Mouse (Mus musculus) ovary, postnatal 14 days (tissue): ENCODE measurements at regions not wholly inside any gene's neighbourhood (a gene's known extent, or its start where the extent isn't known, plus 50 kb on each side); places are given as distances from the start of the nearest gene placed in this dataset.
"Not testable (repeated sequence)": the region's sequence is repeated elsewhere in the genome, so short reads cannot be mapped to it uniquely, and the experiment has no call there.

Source experiments
- DNase-seq: peaks from one replicate; pipeline ENCODE4 v3.0.0; 2022; ENCODE audit warnings: low spot score

DNA sequence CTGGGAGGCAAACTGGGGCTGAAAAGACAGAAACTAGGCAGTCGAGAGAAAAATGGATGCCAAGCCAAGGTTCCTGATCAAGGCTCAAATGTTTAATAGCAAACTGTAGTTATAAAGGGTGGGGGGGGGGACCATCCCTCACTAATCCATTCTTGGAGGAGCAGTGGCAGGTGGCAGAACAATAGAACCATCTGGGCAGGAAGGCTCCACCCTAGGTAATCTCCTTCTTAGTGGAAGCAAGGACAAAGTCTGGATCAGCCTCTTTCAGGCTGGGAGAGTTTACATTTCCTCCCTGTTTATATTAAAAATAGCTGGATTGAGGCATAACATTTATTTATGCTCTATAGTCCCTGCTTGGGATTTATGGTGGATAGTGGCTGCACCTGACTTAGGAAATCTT, 180.8 kb downstream of the Cdh9 start:
- no peak for DNase-seq

DNA sequence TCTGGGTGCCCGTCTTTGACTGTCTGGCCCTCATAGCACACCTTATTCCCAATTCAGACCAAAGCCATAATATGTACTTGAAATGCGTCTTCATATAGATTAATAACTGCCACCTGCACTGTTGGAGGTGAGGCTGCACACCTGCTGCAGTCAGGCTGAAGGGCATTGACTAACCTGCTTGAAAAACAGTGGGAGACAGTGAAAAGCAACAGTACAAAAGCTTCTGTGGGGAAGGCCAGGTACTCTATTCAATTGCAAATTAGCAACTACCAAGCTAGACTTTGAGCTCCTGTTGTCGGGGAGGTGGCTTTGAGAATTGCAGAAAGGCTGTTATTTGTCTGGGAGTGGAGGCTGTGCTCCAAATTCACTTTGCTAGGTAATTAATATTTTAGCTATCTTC, 181.4 kb downstream of the Cdh9 start:
- DNase-seq = not testable (repeated sequence)

DNA sequence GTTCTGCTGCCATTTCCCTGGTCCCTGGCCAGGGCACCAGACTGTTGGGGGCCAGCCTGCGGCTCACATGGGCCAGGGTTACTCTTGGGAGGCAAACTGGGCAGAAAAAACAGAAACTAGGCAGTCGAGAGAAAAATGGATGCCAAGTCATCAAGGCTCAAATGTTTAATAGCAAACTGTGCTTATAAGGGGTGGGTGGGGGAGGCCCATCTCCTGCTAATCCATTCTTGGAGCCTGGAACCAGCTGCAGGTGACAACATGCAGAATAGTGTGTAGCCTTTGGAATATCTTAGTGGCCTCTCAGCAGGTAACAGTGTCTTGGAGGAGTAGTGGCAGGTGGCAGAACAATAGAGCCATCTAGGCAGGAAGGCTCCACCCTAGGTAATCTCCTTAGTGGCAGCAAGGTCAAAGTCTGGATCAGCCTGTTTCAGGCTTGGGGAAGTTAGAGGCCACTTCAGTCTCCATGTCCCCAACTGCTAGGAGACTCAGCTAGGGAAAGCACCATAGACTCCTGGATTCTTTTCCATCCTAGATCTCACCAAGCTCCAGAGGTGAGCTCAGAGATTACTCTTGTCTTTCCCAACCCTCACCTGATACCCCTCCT, 186.5 kb downstream of the Cdh9 start:
- DNase-seq = no peak

DNA sequence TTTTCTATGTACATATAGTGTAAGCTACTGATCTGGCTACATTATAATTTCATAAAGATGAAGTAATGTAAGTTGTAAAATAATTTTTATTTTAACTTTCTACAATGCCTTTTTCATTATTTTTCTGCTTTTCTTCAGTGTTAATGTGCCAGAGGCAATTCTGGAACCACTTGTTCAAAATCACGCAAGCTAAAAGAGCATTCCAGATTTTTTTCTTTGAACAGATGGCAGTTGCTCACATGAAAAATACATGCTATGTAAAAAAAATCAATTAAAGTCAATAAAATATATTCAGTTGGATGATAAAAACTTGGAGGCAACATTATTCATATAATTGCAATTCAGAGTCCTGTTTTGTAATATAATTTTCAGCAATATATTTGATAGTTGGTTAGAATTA, 194.7 kb downstream of the Cdh9 start:
- no peak for DNase-seq

DNA sequence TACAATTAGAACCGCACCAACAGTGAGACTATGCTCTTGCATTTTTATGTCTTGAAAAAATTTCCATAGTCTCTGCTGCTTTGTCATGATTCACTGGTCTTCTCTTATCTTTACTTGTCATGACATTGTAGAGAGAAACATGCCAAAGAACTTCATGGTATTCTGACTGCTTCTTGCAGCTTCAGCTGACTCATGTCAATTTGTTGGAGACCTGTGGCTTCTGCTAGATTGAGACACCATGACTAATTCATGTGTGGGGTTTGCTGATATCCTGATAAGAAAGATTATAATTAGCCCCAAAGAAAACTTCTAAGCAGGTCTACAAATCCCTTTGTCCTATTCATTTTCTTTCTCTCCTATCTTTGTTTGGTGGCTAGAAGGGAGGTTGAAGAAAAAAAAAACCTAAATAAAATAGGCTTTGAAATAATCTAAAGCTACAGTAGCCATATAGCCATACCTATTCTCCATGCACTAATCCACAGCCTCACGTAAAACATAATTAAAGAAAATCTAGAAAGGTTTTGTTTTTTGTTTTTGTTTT, 204.7 kb downstream of the Cdh9 start:
- no peak for DNase-seq

DNA sequence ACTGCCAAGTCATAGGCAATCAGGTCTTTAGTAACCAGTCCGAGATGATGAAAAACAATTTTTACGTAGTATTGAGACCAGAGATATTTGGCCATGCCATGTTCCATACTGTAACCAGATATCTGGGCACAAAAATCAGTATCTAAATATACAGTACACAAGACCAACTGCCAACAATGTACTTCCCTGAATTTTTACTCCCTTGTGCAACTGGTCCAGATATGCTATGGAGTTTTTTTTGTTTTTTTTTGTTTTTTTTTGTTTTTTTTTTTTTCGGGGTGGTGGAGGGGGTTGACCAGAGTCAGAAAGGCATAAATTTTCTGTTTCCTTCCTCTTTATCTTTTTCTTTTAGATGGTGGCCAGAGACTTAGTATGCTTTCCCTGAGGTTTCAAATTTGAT, 205.9 kb downstream of the Cdh9 start:
- DNase-seq = no peak

DNA sequence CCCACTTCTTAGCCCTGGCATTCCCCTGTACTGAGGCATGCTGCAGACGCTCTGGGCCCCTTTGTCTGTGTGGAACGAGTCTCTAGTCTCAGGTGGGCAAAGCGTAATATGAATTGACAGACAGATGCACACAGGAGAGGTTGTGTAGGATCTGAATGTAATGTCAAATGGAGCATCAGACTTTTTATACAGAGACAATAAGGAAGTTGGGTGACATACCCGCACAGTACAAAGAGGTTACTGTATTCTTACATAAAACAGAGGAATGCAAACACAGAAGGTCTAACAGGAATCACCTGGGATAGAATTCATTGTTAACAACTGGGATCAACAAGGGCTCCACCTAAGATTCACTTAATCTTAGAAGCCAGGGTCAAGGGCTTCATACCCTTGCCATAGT, 247.3 kb downstream of the Cdh9 start:
- DNase-seq = not testable (repeated sequence)

DNA sequence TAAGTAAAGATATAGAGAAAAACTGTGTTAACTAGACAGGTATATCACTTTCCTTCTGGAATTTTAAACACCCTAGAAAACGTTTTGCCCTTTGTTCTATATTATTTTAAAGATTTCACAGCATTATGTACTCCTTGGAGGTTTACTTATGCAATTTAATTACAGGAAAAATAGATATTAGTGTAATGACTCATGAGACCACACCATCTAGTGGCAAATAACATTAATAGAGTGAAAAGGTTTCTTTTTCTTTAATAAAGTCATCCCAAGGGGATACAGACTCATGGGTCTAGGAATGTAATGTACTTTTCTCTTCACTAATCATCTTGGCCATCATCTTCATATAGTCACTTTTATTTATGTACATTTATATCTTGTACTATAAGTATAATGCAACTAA, 262.3 kb downstream of the Cdh9 start:
- no peak for DNase-seq

DNA sequence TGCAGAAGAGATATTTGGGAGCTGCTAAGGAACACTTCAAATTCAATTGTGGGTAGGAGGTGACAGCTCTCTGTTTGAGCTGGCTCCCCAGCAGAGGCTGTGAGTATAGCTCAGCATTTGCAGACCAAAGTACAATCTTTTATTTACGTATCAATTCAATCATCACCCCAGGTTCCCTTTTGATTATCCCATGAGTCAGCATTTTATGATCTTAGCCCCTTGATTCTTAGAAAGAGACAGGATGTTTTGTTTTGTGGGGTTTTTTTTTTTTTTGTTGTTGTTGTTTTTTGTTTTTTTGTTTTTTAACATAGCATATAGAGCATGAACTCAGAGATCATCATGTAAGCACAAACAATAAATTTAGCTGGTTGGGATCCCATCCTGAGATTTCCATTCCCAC, 267.1 kb downstream of the Cdh9 start:
- no peak for DNase-seq

DNA sequence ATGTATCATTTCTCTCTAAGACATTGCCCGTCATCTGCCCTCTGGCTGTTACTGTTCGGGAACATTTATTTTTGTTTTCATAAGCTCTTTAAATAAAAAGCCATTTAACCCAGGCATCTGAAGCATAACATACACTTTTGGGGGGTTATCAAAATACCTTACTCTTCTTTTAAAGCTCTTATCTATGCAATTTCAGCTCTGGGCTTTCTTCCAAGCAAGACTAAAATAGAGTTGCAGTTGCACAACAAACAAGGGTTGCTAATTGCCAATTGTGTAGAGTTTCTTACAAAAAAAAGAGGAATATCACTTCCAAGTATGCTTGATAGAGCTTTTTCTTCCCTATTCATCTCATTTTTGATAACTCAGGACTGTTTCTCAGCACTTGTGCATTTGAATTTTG, 277.6 kb downstream of the Cdh9 start:
- no peak for DNase-seq

DNA sequence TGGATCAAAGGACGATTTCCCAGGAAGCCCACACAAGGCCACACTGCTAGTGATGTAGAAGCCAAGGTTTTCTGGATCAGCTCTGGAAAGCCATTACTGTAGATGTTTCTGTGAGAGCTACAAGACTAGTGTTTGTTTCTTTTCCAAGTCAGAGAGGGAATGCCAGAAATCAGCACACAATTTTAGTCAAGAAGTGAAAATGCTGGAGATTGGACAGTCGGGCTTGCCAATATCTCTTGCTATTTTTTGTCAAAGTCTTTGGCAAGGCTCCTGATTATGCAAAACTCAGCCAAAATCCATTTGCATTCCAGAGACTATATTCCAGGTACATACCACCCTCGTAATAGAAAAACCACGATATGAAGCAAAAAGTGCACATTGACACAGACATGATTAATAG, 279.3 kb downstream of the Cdh9 start:
- DNase-seq = no peak

DNA sequence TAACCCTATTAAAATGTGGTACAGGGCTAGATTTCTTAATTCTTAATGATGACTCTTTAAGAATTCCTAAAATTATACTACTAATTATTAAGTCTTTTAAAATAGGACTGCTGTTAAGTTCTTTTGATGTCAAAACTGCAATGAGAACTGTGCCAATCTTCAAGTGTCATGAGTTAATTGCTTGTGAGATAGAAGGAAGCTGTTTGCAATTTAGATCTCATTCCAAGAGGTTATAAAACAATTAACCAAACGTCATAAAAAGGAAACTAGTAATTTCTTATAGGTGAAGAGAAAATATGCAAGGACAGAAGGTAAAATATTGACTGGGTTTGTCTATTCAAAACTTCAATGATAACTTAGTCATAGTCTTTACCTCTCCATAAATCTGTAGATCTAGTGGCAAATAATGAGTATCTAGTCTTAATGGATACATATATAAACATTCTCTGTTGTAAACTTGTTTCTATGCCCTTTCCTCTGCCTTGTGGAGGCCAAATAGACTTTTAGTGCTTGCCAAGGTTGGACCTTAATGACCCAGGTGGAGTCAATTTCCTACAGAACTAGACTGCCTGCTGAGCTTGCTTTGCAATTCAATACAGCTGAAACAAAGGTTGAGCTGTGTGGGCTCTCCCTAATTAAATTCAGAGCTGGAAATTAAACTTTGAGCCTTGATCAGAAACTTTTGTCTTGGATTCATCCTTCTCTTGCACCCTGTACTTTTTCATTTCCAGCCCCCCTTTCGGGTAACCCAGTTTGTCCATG, 320.5 kb downstream of the Cdh9 start:
- DNase-seq = no peak

DNA sequence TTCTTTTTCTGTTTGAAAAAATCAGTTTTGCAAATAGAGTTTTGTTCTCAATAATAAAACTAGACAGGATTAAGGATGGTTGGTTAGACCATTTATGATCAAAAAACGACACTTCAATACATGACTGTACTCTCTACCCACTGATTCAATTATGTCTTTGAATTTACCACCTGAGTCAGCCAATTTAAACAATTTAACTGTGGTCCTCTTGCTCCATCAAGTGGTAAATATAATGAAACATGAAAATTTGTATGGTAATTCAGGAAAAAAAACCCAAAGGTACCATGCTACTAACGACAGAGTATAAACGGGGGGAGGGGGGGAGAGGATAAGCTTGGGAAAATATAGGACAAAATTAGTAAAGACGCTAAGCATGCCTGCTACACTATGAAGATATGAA, 341.2 kb downstream of the Cdh9 start:
- DNase-seq = no peak

DNA sequence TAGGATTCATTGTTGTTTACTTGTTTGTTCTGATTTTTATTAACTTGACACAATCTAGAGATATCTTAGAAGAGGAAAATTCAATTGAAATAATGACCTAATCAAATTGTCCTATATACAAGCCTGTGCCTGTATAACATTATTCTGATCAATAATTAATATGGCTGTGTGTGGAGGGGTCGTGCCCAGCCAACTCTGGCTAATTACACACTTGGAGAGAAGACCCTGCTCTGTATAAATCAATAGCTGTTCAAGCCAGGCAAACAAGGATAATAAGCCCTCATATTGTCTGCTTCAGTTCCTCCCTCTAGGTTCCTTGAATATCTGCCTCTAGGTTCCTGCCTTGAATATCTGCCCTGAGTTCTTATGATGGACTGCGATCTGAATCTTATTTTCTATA, 355.5 kb downstream of the Cdh9 start:
- no peak for DNase-seq

DNA sequence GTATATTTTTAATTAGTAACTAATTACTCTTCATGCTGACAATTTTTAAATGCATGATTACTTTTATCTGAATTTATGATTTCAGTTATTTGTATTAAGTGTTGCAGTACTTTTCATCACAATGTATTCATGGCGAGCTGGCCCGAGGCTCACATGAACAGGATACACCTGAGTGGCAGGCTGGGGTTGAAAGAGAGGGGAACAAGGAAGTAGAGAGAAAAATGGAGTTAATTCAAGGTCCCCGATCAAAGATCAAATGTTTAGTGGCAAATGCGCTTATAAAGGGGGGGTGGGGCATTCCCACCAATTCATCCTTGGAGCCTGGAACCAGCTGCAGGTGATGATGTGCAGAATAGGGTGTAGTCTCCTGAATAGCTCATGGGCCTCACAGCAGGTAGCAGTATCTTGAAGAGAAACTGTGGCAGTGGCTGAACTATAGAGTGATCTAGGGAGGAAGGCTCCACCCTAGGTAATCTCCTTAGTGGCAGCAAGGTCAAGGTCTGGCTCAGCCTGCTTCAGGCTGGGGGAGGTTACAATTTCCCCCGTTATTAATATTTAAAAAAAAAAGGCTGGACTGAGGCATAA, 360.2 kb downstream of the Cdh9 start:
- no peak for DNase-seq

DNA sequence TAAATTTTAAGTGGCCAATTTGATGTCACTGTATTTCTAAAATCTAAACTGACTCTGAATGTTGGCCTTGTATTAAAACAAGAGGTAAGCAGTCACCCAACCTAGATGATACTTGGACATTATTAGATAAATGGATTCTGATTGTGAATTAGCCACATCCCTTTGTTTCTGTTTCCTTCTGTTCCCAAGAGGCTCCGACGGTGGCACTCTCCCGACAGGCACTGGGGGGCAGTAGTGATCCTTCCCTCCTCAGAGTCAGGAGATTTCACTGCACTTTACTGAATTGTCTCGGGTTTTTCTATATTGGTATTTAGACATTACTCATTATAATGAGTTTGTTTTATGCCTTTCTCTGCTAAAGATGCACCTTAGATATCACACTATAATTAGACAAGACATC, 370.4 kb downstream of the Cdh9 start:
- peak; percentile 22 for DNase-seq

DNA sequence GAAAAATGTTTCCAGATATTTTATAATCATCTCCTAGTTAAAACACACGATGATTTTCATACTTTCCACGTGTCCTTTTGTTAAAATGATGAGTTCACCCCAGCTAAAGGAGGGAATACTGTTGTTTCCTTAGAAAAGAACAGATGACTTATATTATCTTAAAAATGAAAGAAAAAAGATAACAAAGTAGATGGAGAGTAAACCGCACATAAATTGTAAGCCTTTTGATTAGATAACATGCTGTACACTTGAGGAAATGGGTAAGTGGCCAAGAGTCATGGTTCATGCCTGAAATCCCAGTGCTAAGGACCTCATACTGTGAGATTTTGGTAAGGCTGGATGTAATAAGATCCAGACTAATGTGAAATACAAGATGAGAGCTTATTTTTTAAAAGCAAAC, 372.6 kb downstream of the Cdh9 start:
- no peak for DNase-seq

DNA sequence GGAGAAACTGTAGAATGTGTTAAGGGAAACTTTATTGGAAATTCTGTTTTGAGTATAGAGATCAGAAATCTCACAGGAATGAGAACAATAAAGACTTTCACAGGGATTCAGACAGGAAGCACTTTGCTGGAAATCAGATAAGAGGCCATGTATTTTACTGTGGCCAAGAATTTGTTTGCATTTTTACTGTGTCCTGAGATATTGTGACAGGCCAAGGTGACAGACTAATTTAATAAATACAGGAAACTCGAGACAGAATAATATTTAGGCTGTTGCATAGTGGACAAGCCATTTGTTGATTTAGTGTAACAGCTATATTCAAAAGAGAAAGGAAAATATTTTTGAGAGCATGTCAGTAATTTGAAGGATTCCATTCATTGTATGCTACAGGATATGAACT, 407.2 kb downstream of the Cdh9 start:
- no peak for DNase-seq

DNA sequence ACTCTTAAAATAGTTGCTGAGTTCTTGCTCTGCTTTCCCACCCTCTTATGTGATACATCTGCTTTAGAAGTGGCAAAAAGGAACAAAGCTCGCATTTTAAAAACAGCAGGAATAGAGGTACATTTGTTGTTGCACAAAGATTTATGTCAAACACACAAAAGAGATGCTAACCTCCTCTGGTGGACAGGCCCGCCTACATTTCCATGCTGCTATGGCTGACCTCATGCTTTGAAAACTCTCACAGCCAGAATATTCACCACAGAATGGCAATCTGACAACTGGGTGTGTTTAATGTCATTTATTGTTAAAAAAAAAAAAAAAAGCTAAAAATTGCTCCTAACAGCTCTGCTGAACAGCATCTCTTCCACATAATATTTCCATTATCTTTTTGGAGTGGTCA, 451.6 kb downstream of the Cdh9 start:
- DNase-seq = no peak

DNA sequence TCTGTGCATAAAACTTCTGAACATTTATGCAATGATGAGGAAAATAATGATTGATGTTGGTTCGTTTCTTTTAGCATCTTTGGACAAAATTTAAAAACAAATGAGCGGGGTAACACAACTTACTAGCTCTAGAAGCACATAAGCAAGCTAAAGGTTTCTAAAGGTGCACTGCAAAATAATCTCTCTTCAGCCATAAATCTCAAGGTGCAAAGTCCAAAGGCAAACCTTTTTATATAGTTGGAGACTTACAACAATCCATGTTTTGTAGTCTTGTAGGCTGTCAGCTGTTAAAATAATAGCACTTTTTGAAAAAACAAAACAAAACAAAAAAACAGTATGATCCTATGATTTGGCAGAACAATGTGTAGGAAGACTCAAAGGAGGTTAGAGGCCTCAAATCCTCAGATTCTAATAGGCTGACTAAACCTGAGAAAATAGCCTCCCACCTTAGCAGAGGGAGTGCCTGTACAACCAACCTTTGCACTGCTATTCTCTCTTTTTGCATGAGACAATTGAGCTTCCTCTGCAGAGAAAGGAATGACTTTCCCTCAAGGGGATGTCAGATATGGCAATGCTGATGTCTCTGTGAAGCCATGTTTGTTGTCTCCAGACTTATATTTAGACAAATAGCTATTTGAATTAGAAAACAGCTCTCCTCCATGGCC, 452.9 kb downstream of the Cdh9 start:
- no peak for DNase-seq

DNA sequence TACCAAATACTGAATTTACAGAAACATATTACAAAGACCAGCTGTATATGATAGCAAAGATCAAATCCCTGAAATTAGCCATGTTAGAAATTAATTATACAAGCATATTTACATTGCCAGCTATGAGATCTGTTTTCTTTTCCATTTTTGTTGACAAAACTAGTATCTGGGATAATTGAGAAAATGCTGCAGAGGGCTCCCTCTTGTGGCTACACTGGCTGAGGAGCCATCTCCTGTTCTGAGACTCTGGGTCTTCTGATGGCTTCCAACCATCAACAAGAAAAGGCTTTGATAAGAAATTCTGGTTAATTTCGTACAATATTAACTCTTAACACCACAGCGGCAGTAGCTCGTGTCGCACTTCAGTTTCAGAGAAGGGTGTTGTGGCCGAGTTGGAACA, 466.9 kb downstream of the Cdh9 start:
- no peak for DNase-seq

DNA sequence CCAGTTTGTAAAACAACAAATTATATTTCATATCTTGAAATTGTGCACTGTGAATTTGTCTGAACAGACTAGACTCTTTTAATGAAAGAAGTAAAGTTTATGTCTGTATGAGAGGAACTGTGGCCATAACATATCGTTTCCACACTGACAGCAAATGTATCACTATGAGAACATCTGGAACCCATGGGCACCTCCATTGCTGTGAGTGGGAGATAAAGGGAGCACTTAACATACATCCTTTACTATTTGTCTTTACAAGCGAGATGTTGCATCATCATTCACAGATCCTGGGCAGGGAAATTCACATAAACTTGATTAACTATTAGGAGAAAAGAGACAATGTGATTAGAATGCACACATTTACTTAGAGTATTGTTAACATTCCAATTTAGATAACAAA, 476.2 kb downstream of the Cdh9 start:
- DNase-seq = no peak

DNA sequence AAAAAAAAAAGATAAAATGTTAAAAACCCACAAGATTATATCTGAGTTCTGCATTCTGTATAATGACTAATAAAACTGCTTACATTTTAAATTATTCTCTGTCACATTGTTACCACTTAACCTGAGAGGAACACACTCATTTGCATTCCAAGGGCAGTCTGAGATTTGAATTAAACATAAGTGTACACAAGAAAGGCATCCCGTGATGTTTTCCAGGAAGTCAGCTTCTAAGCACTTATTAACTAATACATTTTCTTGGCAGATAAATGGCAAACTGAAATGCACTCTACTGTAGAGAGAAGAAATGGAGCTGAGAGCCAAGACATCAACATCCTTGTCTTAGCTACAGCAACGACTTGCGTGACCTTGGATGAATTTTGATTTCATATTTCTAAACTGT, 516.5 kb downstream of the Cdh9 start:
- no peak for DNase-seq
